Mouse (Mus musculus) embryonic facial prominence, embryonic 11.5 days (tissue): ENCODE results near the gene Cacna1e. TPM values are rescaled to one million over a fixed set of nuclear protein-coding genes. Genes with fewer than 3 reads are reported as not detected.

Source experiments
- ATAC-seq: fragments of 200-750 bp; cut with Nextera tagmentation; replicated peaks from 2 replicates; pipeline ENCODE4 v1.8.0; 2017; ENCODE audit warnings: low read depth; ENCODE audit not compliant: insufficient number of reproducible peaks, low FRiP score, low TSS enrichment
- DNase-seq: peaks from one replicate; pipeline ENCODE4 v3.0.0-alpha.2; 2015; ENCODE audit warnings: low spot score
- H3K27ac ChIP-seq: fragments of 300-500 bp; sonication (generic); replicated peaks from 2 replicates; pipeline ENCODE4 v1.5.1; 2014; ENCODE audit warnings: mild to moderate bottlenecking, low read depth, low read length, control low read depth
- H3K27me3 ChIP-seq: fragments of 300-500 bp; sonication (generic); 2 replicates; pipeline ENCODE4 v1.6.1; 2014; ENCODE audit warnings: mild to moderate bottlenecking, low read length, moderate library complexity, mixed read lengths; ENCODE audit not compliant: control insufficient read depth, insufficient read depth
- H3K36me3 ChIP-seq: fragments of 300-500 bp; sonication (generic); replicated peaks from 2 replicates; pipeline ENCODE4 v1.6.1; 2014; ENCODE audit warnings: low read depth, mild to moderate bottlenecking, low read length, moderate library complexity, mixed read lengths; ENCODE audit not compliant: control insufficient read depth, insufficient read depth
- H3K4me1 ChIP-seq: fragments of 300-500 bp; sonication (generic); 2 replicates; pipeline ENCODE4 v1.6.1; 2014; ENCODE audit warnings: low read length, mixed read lengths; ENCODE audit not compliant: control insufficient read depth, insufficient read depth
- H3K4me2 ChIP-seq: fragments of 300-500 bp; sonication (generic); 2 replicates; pipeline ENCODE4 v1.6.1; 2014; ENCODE audit warnings: low read depth, mild to moderate bottlenecking, control low read depth, low read length, moderate library complexity
- H3K4me3 ChIP-seq: fragments of 300-500 bp; sonication (generic); 2 replicates; pipeline ENCODE4 v1.5.1; 2014; ENCODE audit warnings: low read depth, low read length, control low read depth
- H3K9ac ChIP-seq: fragments of 300-500 bp; sonication (generic); replicated peaks from 2 replicates; pipeline ENCODE4 v1.6.1; 2014; ENCODE audit warnings: mild to moderate bottlenecking, control low read depth, low read length
- H3K9me3 ChIP-seq: fragments of 300-500 bp; sonication (generic); replicated peaks from 2 replicates; pipeline ENCODE4 v1.6.1; 2016; ENCODE audit warnings: mild to moderate bottlenecking, low read length, inconsistent platforms, mixed read lengths; ENCODE audit not compliant: control insufficient read depth
- WGBS: fragments of 180-500 bp; shearing (Covaris S2); extraction: QIAGEN DNeasy Blood & Tissue Kit; methylation state at CpG from one replicate; pipeline ENCODE4 v1.1.7; 2014; 5-methylcytosine and 5-hydroxymethylcytosine counted together
- polyA plus RNA-seq: library from polyadenylated mRNA; unstranded; fragments of >200 nt; fragmentation: Nextera tagmentation; extraction: Ambion mirVana; gene quantifications from 2 replicates; pipeline ENCODE4 v1.2.1, GENCODE M21; 2014

Cacna1e gene
- polyA plus RNA-seq, 1 experiment from 2014 or later: 0.74 TPM

GRCm38 (mm10) chr1:154536763-154537162 lies 347.5 kb downstream of the Cacna1e start:
- 62% methylated on average over 2 of the region's 2 CpGs for WGBS
- no peak for ATAC-seq
- no peak for DNase-seq

GRCm38 (mm10) chr1:154532987-154533940 lies 351.0 kb downstream of the Cacna1e start:
- Histone ChIP-seq H3K4me2 (no peak overlapping the region), H3K27ac (no peak overlapping the region), H3K9ac (no peak overlapping the region), H3K9me3 (no peaks in the 10 kb centered on the region), H3K4me3 (no peak overlapping the region), H3K36me3 (no peaks in the 10 kb centered on the region), H3K4me1 (no peaks in the 10 kb centered on the region), H3K27me3 (no peaks in the 10 kb centered on the region)
- WGBS: 72% methylated on average over 11 of the region's 11 CpGs
- ATAC-seq: no peak
- peak; percentile 13 for DNase-seq

More at GRCm38 (mm10) chr1:154536763-154537162, 347.5 kb downstream of the Cacna1e start:
- Histone ChIP-seq H3K27ac (no peak overlapping the region), H3K9ac (no peak overlapping the region), H3K9me3 (no peaks in the 10 kb centered on the region), H3K36me3 (no peaks in the 10 kb centered on the region), H3K27me3 (no peaks in the 10 kb centered on the region), H3K4me1 (no peaks in the 10 kb centered on the region), H3K4me3 (no peak overlapping the region), H3K4me2 (no peak overlapping the region)

- no peak overlapping the region for H3K27ac ChIP-seq
- H3K4me2 ChIP-seq: no peak overlapping the region
Measured at GRCm38 (mm10) chr1:154529666-154530065, 354.6 kb downstream of the Cacna1e start.

GRCm38 (mm10) chr1:154528803-154529202 lies 355.5 kb downstream of the Cacna1e start:
- Histone ChIP-seq H3K36me3 (no peaks in the 10 kb centered on the region), H3K4me3 (no peak overlapping the region), H3K27ac (no peak overlapping the region), H3K27me3 (no peaks in the 10 kb centered on the region), H3K9me3 (no peaks in the 10 kb centered on the region), H3K4me1 (no peaks in the 10 kb centered on the region), H3K9ac (no peak overlapping the region), H3K4me2 (no peak overlapping the region)
- ATAC-seq: no peak
- 88% methylated on average over 6 of the region's 6 CpGs for WGBS
- DNase-seq: no peak

More at GRCm38 (mm10) chr1:154529666-154530065, 354.6 kb downstream of the Cacna1e start:
- ATAC-seq (no peak), DNase-seq (no peak)
- H3K27me3 ChIP-seq: no peaks in the 10 kb centered on the region
- 86% methylated on average over 4 of the region's 4 CpGs for WGBS
- no peaks in the 10 kb centered on the region for H3K4me1 ChIP-seq
- H3K9ac ChIP-seq: no peak overlapping the region
- no peaks in the 10 kb centered on the region for H3K9me3 ChIP-seq
- H3K36me3 ChIP-seq: no peaks in the 10 kb centered on the region
- H3K4me3 ChIP-seq: no peak overlapping the region

- no peak overlapping the region for H3K9ac ChIP-seq
- no peak overlapping the region for H3K4me2 ChIP-seq
- H3K36me3 ChIP-seq: no peaks in the 10 kb centered on the region
- H3K4me3 ChIP-seq: no peak overlapping the region
- 93% methylated on average over 2 of the region's 2 CpGs for WGBS
- H3K4me1 ChIP-seq: no peaks in the 10 kb centered on the region
- no peak for DNase-seq
- H3K9me3 ChIP-seq: no peaks in the 10 kb centered on the region
- ATAC-seq: no peak
- H3K27me3 ChIP-seq: no peaks in the 10 kb centered on the region
- no peak overlapping the region for H3K27ac ChIP-seq
Measured at GRCm38 (mm10) chr1:154520715-154521114, 363.6 kb downstream of the Cacna1e start.

GRCm38 (mm10) chr1:154515350-154515749 lies 369.0 kb downstream of the Cacna1e start:
- Histone ChIP-seq H3K36me3 (no peaks in the 10 kb centered on the region), H3K27me3 (no peaks in the 10 kb centered on the region), H3K9me3 (no peaks in the 10 kb centered on the region), H3K4me2 (no peak overlapping the region), H3K27ac (no peak overlapping the region), H3K9ac (no peak overlapping the region), H3K4me3 (no peak overlapping the region), H3K4me1 (no peaks in the 10 kb centered on the region)
- 88% methylated on average over 2 of the region's 2 CpGs for WGBS
- ATAC-seq (no peak), DNase-seq (no peak)

- H3K4me3 ChIP-seq: no peak overlapping the region
- no peak for ATAC-seq
- no peaks in the 10 kb centered on the region for H3K36me3 ChIP-seq
- H3K4me1 ChIP-seq: no peaks in the 10 kb centered on the region
- DNase-seq: no peak
- no peaks in the 10 kb centered on the region for H3K27me3 ChIP-seq
- H3K9me3 ChIP-seq: no peaks in the 10 kb centered on the region
- no peak overlapping the region for H3K9ac ChIP-seq
- H3K4me2 ChIP-seq: no peak overlapping the region
- no peak overlapping the region for H3K27ac ChIP-seq
Measured at GRCm38 (mm10) chr1:154511736-154512135, 372.6 kb downstream of the Cacna1e start.

GRCm38 (mm10) chr1:154504005-154504404 lies 380.3 kb downstream of the Cacna1e start:
- no peak for ATAC-seq
- DNase-seq: no peak
- Histone ChIP-seq H3K4me2 (no peak overlapping the region), H3K27me3 (no peaks in the 10 kb centered on the region), H3K4me3 (no peak overlapping the region), H3K36me3 (no peaks in the 10 kb centered on the region), H3K9ac (no peak overlapping the region), H3K27ac (no peak overlapping the region), H3K9me3 (no peaks in the 10 kb centered on the region), H3K4me1 (no peaks in the 10 kb centered on the region)
- 77% methylated on average over 4 of the region's 4 CpGs for WGBS
